Mouse (Mus musculus) liver, embryonic 14.5 days (tissue): ENCODE data around the gene Gramd1b. TPM values are rescaled to one million over a fixed set of nuclear protein-coding genes. Genes with fewer than 3 reads are reported as not detected.

Source experiments
- ATAC-seq: fragments of 200-750 bp; cut with Nextera tagmentation; 2 replicates; pipeline ENCODE4 v1.8.0; 2017; ENCODE audit warnings: moderate number of reproducible peaks, mild to moderate bottlenecking, moderate library complexity; ENCODE audit not compliant: insufficient read depth
- DNase-seq, 3 experiments: peaks; one replicate each; pipeline ENCODE4 v3.0.0-alpha.2; 2012 to 2013; ENCODE audit warnings: low read depth in 3 of 3, low spot score in 3 of 3
- H3K27ac ChIP-seq: fragments of 300-500 bp; sonication (generic); 2 replicates; pipeline ENCODE4 v1.5.1; 2014; ENCODE audit warnings: moderate library complexity, mild to moderate bottlenecking, control low read depth, inconsistent platforms
- H3K27me3 ChIP-seq: fragments of 300-500 bp; sonication (generic); 2 replicates; pipeline ENCODE4 v1.6.1; 2014; ENCODE audit warnings: mild to moderate bottlenecking, low read length, moderate library complexity; ENCODE audit not compliant: control insufficient read depth, insufficient read depth
- H3K36me3 ChIP-seq: fragments of 300-500 bp; sonication (generic); replicated peaks from 2 replicates; pipeline ENCODE4 v1.6.1; 2014; ENCODE audit warnings: low read depth; ENCODE audit not compliant: control insufficient read depth, insufficient read depth
- H3K4me1 ChIP-seq, 2 experiments: fragments of 200-500 bp in 1 of 2; fragments of 300-500 bp in 1 of 2; sonication (generic) in 1 of 2; replicated peaks; 2 replicates each; pipeline ENCODE4 v1.6.1; 2012 to 2014; ENCODE audit warnings: antibody characterized with exemption in 1 of 2, inconsistent platforms in 1 of 2, low read length in 1 of 2; ENCODE audit not compliant: control insufficient read depth in 2 of 2, insufficient read depth in 2 of 2
- H3K4me2 ChIP-seq: fragments of 300-500 bp; sonication (generic); 2 replicates; pipeline ENCODE4 v1.6.1; 2014; ENCODE audit warnings: low read depth, mild to moderate bottlenecking, control low read depth, moderate library complexity
- H3K4me3 ChIP-seq, 2 experiments: fragments of 200-500 bp in 1 of 2; fragments of 300-500 bp in 1 of 2; sonication (generic) in 1 of 2; 2 replicates each; pipeline ENCODE4 v1.5.1; 2012 to 2014; ENCODE audit warnings: low read depth in 2 of 2, low read length in 2 of 2, mild to moderate bottlenecking in 2 of 2, control low read depth in 1 of 2, inconsistent platforms in 1 of 2, moderate library complexity in 1 of 2; ENCODE audit not compliant: insufficient read depth in 1 of 2
- H3K9ac ChIP-seq: fragments of 300-500 bp; sonication (generic); replicated peaks from 2 replicates; pipeline ENCODE4 v1.6.1; 2014; ENCODE audit warnings: mild to moderate bottlenecking, control low read depth, moderate library complexity
- H3K9me3 ChIP-seq: fragments of 300-500 bp; sonication (generic); 2 replicates; pipeline ENCODE4 v1.6.1; 2016; ENCODE audit warnings: low read length, mixed read lengths; ENCODE audit not compliant: control insufficient read depth
- CTCF ChIP-seq: IDR thresholded peaks from 2 replicates; pipeline ENCODE4 v1.5.1; 2016; ENCODE audit warnings: antibody characterized with exemption, low read depth, control low read depth
- EP300 ChIP-seq: IDR thresholded peaks from 2 replicates; pipeline ENCODE4 v1.6.1; 2016; ENCODE audit warnings: antibody characterized with exemption, low read depth
- WGBS: fragments of 180-500 bp; shearing (Covaris S2); extraction: QIAGEN DNeasy Blood & Tissue Kit; methylation state at CpG from one replicate; pipeline ENCODE4 v1.1.7; 2014; ENCODE audit not compliant: insufficient replicate concordance; 5-methylcytosine and 5-hydroxymethylcytosine counted together
- polyA plus RNA-seq, 2 experiments: library from polyadenylated mRNA; depleted of rRNA in 1 of 2; stranded (reverse) in 1 of 2; unstranded in 1 of 2; fragments of >200 nt; fragmentation: Nextera tagmentation in 1 of 2; extraction: Ambion mirVana in 1 of 2; gene quantifications; 2 replicates each; pipeline versions ENCODE4 v1.2.1 to v1.2.3; 2012 to 2014

Gramd1b gene
- polyA plus RNA-seq, 2 experiments = 0.71 to 1.0 TPM

DNA sequence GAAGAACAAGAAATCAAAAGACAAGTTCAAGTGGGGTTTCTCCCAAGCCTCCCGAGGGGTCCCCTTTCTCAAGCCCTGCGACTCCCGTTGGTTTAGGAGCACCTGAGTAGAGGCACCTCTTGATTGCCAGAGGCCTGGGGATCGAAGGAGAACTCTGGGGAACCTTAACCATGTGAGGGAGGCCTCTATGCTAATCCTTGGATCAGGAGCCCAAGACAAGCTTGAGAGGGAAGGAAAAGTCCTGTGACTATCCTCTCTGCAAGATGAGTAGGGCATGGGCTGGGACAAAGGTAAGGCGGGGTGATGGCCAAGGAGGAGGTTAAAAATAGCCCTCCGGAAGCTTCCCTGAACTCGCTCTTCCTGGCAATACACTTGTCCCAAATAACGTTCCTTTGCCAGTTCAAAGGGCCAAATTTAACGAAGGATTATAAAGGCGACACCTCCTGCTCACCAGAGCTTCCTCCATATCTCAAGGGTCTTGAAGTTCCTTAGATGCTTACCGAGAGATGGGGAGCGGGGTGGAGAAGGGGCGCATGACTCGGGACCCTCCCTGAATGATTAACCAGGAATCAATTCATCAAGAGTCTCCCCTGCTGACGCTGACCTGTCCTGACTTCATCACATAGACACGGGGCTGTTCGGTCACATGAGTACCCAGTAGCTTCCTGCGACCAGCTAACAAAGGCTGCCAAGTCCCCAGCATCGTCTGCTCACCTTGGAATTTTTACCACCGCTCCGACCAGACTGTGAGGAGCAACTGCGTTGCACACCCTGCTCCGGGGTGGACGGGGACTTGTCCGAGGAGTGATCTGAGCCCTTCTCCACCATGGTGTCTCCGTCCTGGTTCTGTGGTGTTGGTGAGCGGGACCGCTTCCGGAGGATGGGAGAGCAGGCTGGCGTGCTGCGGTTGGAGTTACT lies 198.2 kb downstream of the Gramd1b start:
- WGBS = 64% methylated on average over 31 of the region's 31 CpGs
- Histone ChIP-seq H3K27me3 (no peaks in the 10 kb centered on the region), H3K4me1 (no peaks in the 10 kb centered on the region), H3K36me3 (no peaks in the 10 kb centered on the region), H3K4me2 (no peak overlapping the region), H3K9me3 (no peaks in the 10 kb centered on the region), H3K4me3 (no peak overlapping the region), H3K27ac (no peak overlapping the region), H3K9ac (no peak overlapping the region)
- no peak for DNase-seq
- no peak for ATAC-seq
- TF ChIP-seq EP300 = no peak
- TF ChIP-seq CTCF = no peak

DNA sequence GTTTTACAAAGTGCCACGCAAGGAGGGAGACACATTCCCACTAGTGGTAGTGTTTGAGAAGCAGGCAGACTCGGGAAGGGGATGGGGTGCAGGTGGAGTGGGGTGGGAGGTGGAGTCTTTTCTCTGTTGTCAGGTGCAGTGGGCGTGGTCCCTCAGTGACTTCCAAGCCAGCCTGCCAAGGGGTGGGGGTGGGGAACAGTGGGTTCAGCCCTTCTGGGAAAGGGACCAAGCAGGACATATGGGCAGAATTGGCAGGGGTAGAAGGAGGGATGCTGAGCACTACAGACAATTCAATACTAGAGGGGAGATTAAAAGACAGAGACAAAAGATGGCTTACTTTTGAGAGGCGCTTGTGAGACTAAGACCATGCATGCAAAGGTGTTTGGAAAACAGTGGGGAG lies 198.9 kb downstream of the Gramd1b start:
- H3K4me2 ChIP-seq = no peak overlapping the region
- TF ChIP-seq CTCF = no peak
- no peak for TF ChIP-seq EP300
- DNase-seq (no peak), ATAC-seq (no peak)
- WGBS = 69% methylated on average over 4 of the region's 4 CpGs
- H3K27me3 ChIP-seq = no peaks in the 10 kb centered on the region
- H3K4me3 ChIP-seq = no peak overlapping the region
- H3K9me3 ChIP-seq = no peaks in the 10 kb centered on the region
- H3K9ac ChIP-seq = no peak overlapping the region
- no peaks in the 10 kb centered on the region for H3K36me3 ChIP-seq
- no peak overlapping the region for H3K27ac ChIP-seq
- H3K4me1 ChIP-seq = no peaks in the 10 kb centered on the region

DNA sequence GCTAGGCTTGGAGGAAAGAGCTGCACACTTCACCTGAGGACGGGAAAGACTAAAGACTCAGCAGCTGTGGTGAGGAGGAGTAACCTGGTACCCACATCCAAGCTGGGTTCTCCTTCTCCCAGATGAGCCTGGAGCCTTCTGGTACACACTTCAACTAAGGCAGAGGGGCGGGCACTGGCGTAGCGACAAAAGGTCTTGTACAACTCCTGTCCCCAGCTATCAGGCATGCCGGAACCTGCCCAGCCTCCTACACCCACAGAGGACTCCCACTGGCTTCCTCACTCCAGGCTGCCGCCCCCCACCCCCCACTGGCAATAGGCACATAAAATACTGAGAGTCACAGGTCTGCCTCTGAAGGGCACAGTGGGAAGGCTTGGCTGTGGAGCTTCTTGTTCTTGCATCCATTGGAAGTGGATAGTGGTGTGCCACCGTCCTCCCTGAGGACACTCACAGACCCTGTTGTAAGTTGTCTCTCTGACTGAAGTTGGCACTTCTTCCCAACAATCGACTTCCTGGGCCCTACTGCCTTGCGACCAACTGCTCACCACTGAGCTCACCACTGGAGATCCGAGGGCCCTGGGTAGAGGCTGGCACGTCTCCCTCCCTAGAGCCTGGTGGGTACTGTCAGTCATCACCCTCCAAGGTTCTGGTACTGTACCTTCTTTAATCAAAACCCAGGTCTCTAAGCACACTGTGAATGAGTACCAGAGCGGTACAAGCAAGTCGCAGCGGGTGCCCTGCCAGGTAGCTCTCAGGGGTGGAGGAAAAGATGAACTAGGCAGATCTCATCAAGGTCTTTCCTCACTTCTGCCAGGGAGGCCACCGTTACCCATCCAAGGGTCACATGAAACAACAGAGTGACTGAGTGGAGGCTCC lies 199.5 kb downstream of the Gramd1b start:
- Histone ChIP-seq H3K27me3 (no peaks in the 10 kb centered on the region), H3K9me3 (no peaks in the 10 kb centered on the region), H3K27ac (no peak overlapping the region), H3K4me1 (no peaks in the 10 kb centered on the region), H3K9ac (no peak overlapping the region), H3K4me2 (no peak overlapping the region), H3K4me3 (no peak overlapping the region), H3K36me3 (no peaks in the 10 kb centered on the region)
- WGBS = 71% methylated on average over 15 of the region's 15 CpGs
- ATAC-seq (no peak), DNase-seq (no peak)
- TF ChIP-seq EP300 = no peak
- TF ChIP-seq CTCF = no peak

DNA sequence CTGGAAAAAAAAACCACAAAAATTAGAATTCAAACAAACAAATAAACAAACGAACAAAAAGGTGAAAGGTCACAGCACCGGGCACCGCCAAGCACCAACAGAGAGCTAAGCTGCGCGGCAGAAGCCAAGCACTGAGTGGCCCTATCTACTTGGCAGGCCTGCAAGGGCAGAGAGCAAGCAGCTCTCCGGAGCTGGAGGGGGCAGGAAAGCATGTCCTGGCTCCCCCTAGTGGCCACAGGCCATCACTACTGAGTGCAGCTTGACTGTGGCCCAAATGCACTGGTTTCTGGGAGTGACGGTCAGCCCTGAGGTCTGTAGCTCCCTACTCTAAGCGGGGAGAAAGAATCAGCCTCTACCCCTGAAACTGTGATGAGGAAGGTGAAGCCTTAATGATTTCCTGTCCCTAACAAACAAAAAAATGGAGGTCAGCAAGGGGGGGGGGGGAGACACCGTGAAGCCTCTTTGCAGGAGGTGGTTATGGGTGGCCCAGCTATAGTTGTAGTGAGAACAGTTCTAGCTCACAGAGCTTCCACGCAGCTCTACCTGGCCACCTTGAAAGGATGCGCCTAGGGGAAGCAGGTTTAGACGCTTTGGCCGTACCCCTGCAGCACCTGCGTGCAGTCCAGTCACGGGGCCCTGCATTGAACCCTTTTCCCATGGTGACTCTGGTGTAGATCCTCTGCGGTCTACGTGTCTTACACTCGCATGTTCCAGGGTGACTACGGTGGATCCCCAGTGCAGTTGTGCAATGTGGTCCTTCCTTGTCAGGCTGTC lies 200.4 kb downstream of the Gramd1b start:
- no peak overlapping the region for H3K4me2 ChIP-seq
- TF ChIP-seq CTCF = peak; percentile 97
- TF ChIP-seq EP300 = no peak
- H3K9ac ChIP-seq = no peak overlapping the region
- H3K27me3 ChIP-seq = no peaks in the 10 kb centered on the region
- H3K27ac ChIP-seq = no peak overlapping the region
- 0 out of 4 replicates have a peak, but pooled peaks cover 0 to under 1% of the 10 kb centered on the region in 2 experiments for H3K4me1 ChIP-seq
- DNase-seq (peak; percentile 39 to 45 (median 39)), ATAC-seq (peak; percentile 58; the same call in 1 of the 2 replicates)
- H3K9me3 ChIP-seq = no peaks in the 10 kb centered on the region
- 44% methylated on average over 19 of the region's 19 CpGs for WGBS
- no peaks in the 10 kb centered on the region for H3K36me3 ChIP-seq
- H3K4me3 ChIP-seq = no peak overlapping the region
